Mouse (Mus musculus) naive thymus-derived CD4-positive, alpha-beta T cell, adult 5 months (primary cell): Measurements from ENCODE around the gene Onecut1. TPM values are rescaled to one million over a fixed set of nuclear protein-coding genes. Genes with fewer than 3 reads are reported as not detected.

Experiments used
- polyA plus RNA-seq: library from polyadenylated mRNA; unstranded; fragments of 100-300 nt; shearing (Covaris generic); gene quantifications from one replicate; pipeline ENCODE4 v1.2.1, GENCODE M21; 2017

The Onecut1 gene
- polyA plus RNA-seq, result not detected

GRCm38 (mm10) chr9:74861561-74861980 lies at the start of gene Onecut1:
Gene Onecut1 (plus strand): TSS chr9:74861921.

Other genes with a start within 250 kb of the Onecut1 start
- 41.3 TPM for gene Fam214a, start 91.0 kb downstream of the Onecut1 start, polyA plus RNA-seq
- 283 TPM for gene Arpp19, start 175.7 kb downstream of the Onecut1 start, polyA plus RNA-seq
- gene Myo5a, start 209.1 kb downstream of the Onecut1 start, polyA plus RNA-seq, result 13.9 TPM